Mouse (Mus musculus) intestine, embryonic 15.5 days (tissue): ENCODE data around the gene Camta2. TPM values are rescaled to one million over a fixed set of nuclear protein-coding genes. Genes with fewer than 3 reads are reported as not detected.

Experiments
- ATAC-seq: fragments of 200-750 bp; cut with Nextera tagmentation; 2 replicates; pipeline ENCODE4 v1.8.0; 2017; ENCODE audit warnings: moderate TSS enrichment, moderate library complexity
- H3K27ac ChIP-seq: fragments of 300-500 bp; sonication (generic); 2 replicates; pipeline ENCODE4 v1.5.1; 2015; ENCODE audit warnings: mild to moderate bottlenecking, inconsistent platforms
- H3K27me3 ChIP-seq: fragments of 300-500 bp; sonication (generic); replicated peaks from 2 replicates; pipeline ENCODE4 v1.6.1; 2015; ENCODE audit warnings: inconsistent platforms
- H3K36me3 ChIP-seq: fragments of 300-500 bp; sonication (generic); 2 replicates; pipeline ENCODE4 v1.6.1; 2015; ENCODE audit warnings: inconsistent platforms
- H3K4me1 ChIP-seq: fragments of 300-500 bp; sonication (generic); replicated peaks from 2 replicates; pipeline ENCODE4 v1.6.1; 2015; ENCODE audit warnings: inconsistent platforms
- H3K4me2 ChIP-seq: fragments of 300-500 bp; sonication (generic); replicated peaks from 2 replicates; pipeline ENCODE4 v1.6.1; 2015; ENCODE audit warnings: mild to moderate bottlenecking, inconsistent platforms
- H3K4me3 ChIP-seq: fragments of 300-500 bp; sonication (generic); replicated peaks from 2 replicates; pipeline ENCODE4 v1.5.1; 2015; ENCODE audit warnings: inconsistent platforms
- H3K9ac ChIP-seq: fragments of 300-500 bp; sonication (generic); 2 replicates; pipeline ENCODE4 v1.6.1; 2015; ENCODE audit warnings: inconsistent platforms
- H3K9me3 ChIP-seq: fragments of 300-500 bp; sonication (generic); 2 replicates; pipeline ENCODE4 v1.6.1; 2016; ENCODE audit warnings: inconsistent platforms
- WGBS: fragments of 180-500 bp; shearing (Covaris S2); methylation state at CpG from one replicate; pipeline ENCODE4 v1.1.7; 2015; 5-methylcytosine and 5-hydroxymethylcytosine counted together
- polyA plus RNA-seq: library from polyadenylated mRNA; unstranded; fragments of >200 nt; fragmentation: Nextera tagmentation; extraction: Ambion mirVana; gene quantifications from 2 replicates; pipeline ENCODE4 v1.2.1, GENCODE M21; 2015

Gene Camta2
- polyA plus RNA-seq, 1 experiment from 2014 or later, result 12.1 TPM

GRCm38 (mm10) chr11:70670483-70670882 lies 17.4 kb downstream of the Camta2 start:
- no peak for ATAC-seq
- WGBS, result 42% methylated on average over 14 of the region's 14 CpGs
- H3K27ac ChIP-seq, result peak overlapping the region; percentile 99
- peaks cover 15% of the 10 kb centered on the region for H3K36me3 ChIP-seq
- H3K4me3 ChIP-seq, result peak overlapping the region; percentile 65
- H3K4me1 ChIP-seq, result peaks cover 17% of the 10 kb centered on the region
- H3K4me2 ChIP-seq, result peak overlapping the region; percentile 80
- peak overlapping the region; percentile 72 for H3K9ac ChIP-seq
- H3K27me3 ChIP-seq, result no peaks in the 10 kb centered on the region
- no peaks in the 10 kb centered on the region for H3K9me3 ChIP-seq

- peak overlapping the region; percentile 99 for H3K27ac ChIP-seq
- H3K36me3 ChIP-seq, result peaks cover 15% of the 10 kb centered on the region
- WGBS, result under 1% methylated on average over 31 of the region's 31 CpGs
- peaks cover 17% of the 10 kb centered on the region for H3K4me1 ChIP-seq
- peak overlapping the region; percentile 72 for H3K9ac ChIP-seq
- no peaks in the 10 kb centered on the region for H3K27me3 ChIP-seq
- H3K9me3 ChIP-seq, result no peaks in the 10 kb centered on the region
- H3K4me3 ChIP-seq, result peak overlapping the region; percentile 65
- peak overlapping the region; percentile 80 for H3K4me2 ChIP-seq
- ATAC-seq, result peak; percentile 29
Observed at GRCm38 (mm10) chr11:70669582-70670345, 18.1 kb downstream of the Camta2 start.

- ATAC-seq, result peak; percentile 97
- Histone ChIP-seq H3K4me1 (peaks cover 17% of the 10 kb centered on the region), H3K4me3 (peak within 1 kb of the TSS; percentile 65), H3K36me3 (peaks cover 18% of the 10 kb centered on the region), H3K4me2 (peak within 1 kb of the TSS; percentile 80), H3K27ac (peak within 1 kb of the TSS; percentile 99), H3K9me3 (no peaks in the 10 kb centered on the region), H3K9ac (peak within 1 kb of the TSS; percentile 72), H3K27me3 (no peaks in the 10 kb centered on the region)
- under 1% methylated on average over 44 of the region's 44 CpGs for WGBS
Observed at GRCm38 (mm10) chr11:70668771-70669505, 19.0 kb downstream of the Camta2 start, which contains the start of gene Spag7. Gene Spag7, minus strand, starts transcription at chr11:70669416.

GRCm38 (mm10) chr11:70668335-70668770 lies 19.6 kb downstream of the Camta2 start:
- peak overlapping the region; percentile 65 for H3K4me3 ChIP-seq
- ATAC-seq, result peak; percentile 73
- WGBS, result under 1% methylated on average over 15 of the region's 15 CpGs
- H3K4me1 ChIP-seq, result peaks cover 17% of the 10 kb centered on the region
- peak overlapping the region; percentile 93 for H3K27ac ChIP-seq
- H3K9ac ChIP-seq, result peak overlapping the region; percentile 49
- peaks cover 16% of the 10 kb centered on the region for H3K36me3 ChIP-seq
- H3K27me3 ChIP-seq, result no peaks in the 10 kb centered on the region
- peak overlapping the region; percentile 80 for H3K4me2 ChIP-seq
- H3K9me3 ChIP-seq, result no peaks in the 10 kb centered on the region

- Histone ChIP-seq H3K4me2 (peak overlapping the region; percentile 80), H3K9ac (peak overlapping the region; percentile 49), H3K27ac (peak overlapping the region; percentile 93; the same call in 1 of the 2 replicates), H3K9me3 (no peaks in the 10 kb centered on the region), H3K4me3 (peak overlapping the region; percentile 65), H3K36me3 (peaks cover 23% of the 10 kb centered on the region), H3K27me3 (no peaks in the 10 kb centered on the region), H3K4me1 (peaks cover 17% of the 10 kb centered on the region)
- 64% methylated on average over 14 of the region's 14 CpGs for WGBS
- ATAC-seq, result no peak
Observed at GRCm38 (mm10) chr11:70667271-70668150, 20.4 kb downstream of the Camta2 start.

- no peak overlapping the region for H3K27ac ChIP-seq
- no peak overlapping the region for H3K4me3 ChIP-seq
- H3K4me1 ChIP-seq, result peaks cover 17% of the 10 kb centered on the region
- WGBS, result 94% methylated on average over 8 of the region's 8 CpGs
- H3K27me3 ChIP-seq, result no peaks in the 10 kb centered on the region
- H3K4me2 ChIP-seq, result no peak overlapping the region
- H3K9ac ChIP-seq, result no peak overlapping the region
- H3K36me3 ChIP-seq, result peaks cover 25% of the 10 kb centered on the region
- H3K9me3 ChIP-seq, result no peaks in the 10 kb centered on the region
- no peak for ATAC-seq
Observed at GRCm38 (mm10) chr11:70666687-70667086, 21.2 kb downstream of the Camta2 start.

GRCm38 (mm10) chr11:70664741-70665140 lies 23.2 kb downstream of the Camta2 start:
- Histone ChIP-seq H3K4me1 (peaks cover 10% of the 10 kb centered on the region), H3K27me3 (no peaks in the 10 kb centered on the region), H3K9ac (no peak overlapping the region), H3K9me3 (no peaks in the 10 kb centered on the region), H3K36me3 (peaks cover 31% of the 10 kb centered on the region), H3K27ac (no peak overlapping the region), H3K4me2 (no peak overlapping the region), H3K4me3 (no peak overlapping the region)
- WGBS, result 94% methylated on average over 9 of the region's 9 CpGs
- no peak for ATAC-seq

- no peaks in the 10 kb centered on the region for H3K9me3 ChIP-seq
- peaks cover 31% of the 10 kb centered on the region for H3K36me3 ChIP-seq
- H3K4me3 ChIP-seq, result no peak overlapping the region
- 85% methylated on average over 6 of the region's 6 CpGs for WGBS
- no peak overlapping the region for H3K4me2 ChIP-seq
- no peak overlapping the region for H3K27ac ChIP-seq
- no peak for ATAC-seq
- no peak overlapping the region for H3K9ac ChIP-seq
- no peaks in the 10 kb centered on the region for H3K27me3 ChIP-seq
- H3K4me1 ChIP-seq, result peaks cover 10% of the 10 kb centered on the region
Observed at GRCm38 (mm10) chr11:70663957-70664356, 23.9 kb downstream of the Camta2 start.

- no peaks in the 10 kb centered on the region for H3K27me3 ChIP-seq
- H3K27ac ChIP-seq, result no peak overlapping the region
- WGBS, result 92% methylated on average over 8 of the region's 8 CpGs
- H3K36me3 ChIP-seq, result peaks cover 31% of the 10 kb centered on the region
- H3K4me2 ChIP-seq, result no peak overlapping the region
- peaks cover 16% of the 10 kb centered on the region for H3K4me1 ChIP-seq
- no peak for ATAC-seq
- no peaks in the 10 kb centered on the region for H3K9me3 ChIP-seq
- H3K9ac ChIP-seq, result no peak overlapping the region
- H3K4me3 ChIP-seq, result no peak overlapping the region
Observed at GRCm38 (mm10) chr11:70663101-70663500, 24.8 kb downstream of the Camta2 start.

- H3K4me1 ChIP-seq, result peaks cover 29% of the 10 kb centered on the region
- WGBS, result 85% methylated on average over 8 of the region's 8 CpGs
- no peak for ATAC-seq
Observed at GRCm38 (mm10) chr11:70660571-70660970, 27.3 kb downstream of the Camta2 start.

GRCm38 (mm10) chr11:70658942-70659341 lies 29.0 kb downstream of the Camta2 start:
- Histone ChIP-seq H3K4me3 (no peak overlapping the region), H3K36me3 (peaks cover 17% of the 10 kb centered on the region), H3K4me1 (peaks cover 31% of the 10 kb centered on the region), H3K27ac (0 out of 2 replicates have a peak overlapping the region, but pooled peaks have one; percentile 15), H3K4me2 (no peak overlapping the region), H3K9me3 (no peaks in the 10 kb centered on the region), H3K9ac (no peak overlapping the region), H3K27me3 (no peaks in the 10 kb centered on the region)
- ATAC-seq, result no peak
- WGBS, result 61% methylated on average over 8 of the region's 8 CpGs

More at GRCm38 (mm10) chr11:70660571-70660970, 27.3 kb downstream of the Camta2 start:
- Histone ChIP-seq H3K27ac (no peak overlapping the region), H3K9ac (no peak overlapping the region), H3K9me3 (no peaks in the 10 kb centered on the region), H3K4me3 (no peak overlapping the region), H3K36me3 (peaks cover 26% of the 10 kb centered on the region), H3K27me3 (no peaks in the 10 kb centered on the region), H3K4me2 (no peak overlapping the region)
